Mouse (Mus musculus) forebrain, embryonic 10.5 days (tissue): ENCODE results near the gene Actb. TPM values are rescaled to one million over a fixed set of nuclear protein-coding genes. Genes with fewer than 3 reads are reported as not detected.

Source experiments
- DNase-seq: peaks from one replicate; pipeline ENCODE4 v3.0.0-alpha.2; 2017; ENCODE audit warnings: low spot score; ENCODE audit errors: extremely low spot score
- H3K27ac ChIP-seq: fragments of 300-500 bp; sonication (generic); 2 replicates; pipeline ENCODE4 v1.5.1; 2016; ENCODE audit warnings: mild to moderate bottlenecking
- H3K27me3 ChIP-seq: fragments of 300-500 bp; sonication (generic); 2 replicates; pipeline ENCODE4 v1.6.1; 2016; ENCODE audit warnings: mild to moderate bottlenecking; ENCODE audit not compliant: poor library complexity, severe bottlenecking
- H3K36me3 ChIP-seq: fragments of 300-500 bp; sonication (generic); replicated peaks from 2 replicates; pipeline ENCODE4 v1.6.1; 2016; ENCODE audit warnings: mild to moderate bottlenecking, moderate library complexity
- H3K4me1 ChIP-seq: fragments of 300-500 bp; sonication (generic); 2 replicates; pipeline ENCODE4 v1.6.1; 2016
- H3K4me3 ChIP-seq: fragments of 300-500 bp; sonication (generic); 2 replicates; pipeline ENCODE4 v1.5.1; 2016; ENCODE audit warnings: mild to moderate bottlenecking, moderate library complexity
- H3K9me3 ChIP-seq: fragments of 300-500 bp; sonication (generic); 2 replicates; pipeline ENCODE4 v1.6.1; 2016; ENCODE audit warnings: mild to moderate bottlenecking, moderate library complexity
- WGBS: fragments of 180-500 bp; shearing (Covaris S2); methylation state at CpG from one replicate; pipeline ENCODE4 v1.1.7; 2016; 5-methylcytosine and 5-hydroxymethylcytosine counted together
- polyA plus RNA-seq: library from polyadenylated mRNA; unstranded; fragments of >200 nt; fragmentation: Nextera tagmentation; extraction: Ambion mirVana; gene quantifications from 2 replicates; pipeline ENCODE4 v1.2.1, GENCODE M21; 2016

Actb gene
- polyA plus RNA-seq, 1 experiment from 2014 or later = 12,868 TPM

- Histone ChIP-seq H3K27ac (peak overlapping the region; percentile 100), H3K27me3 (no peaks in the 10 kb centered on the region), H3K4me1 (peaks cover 52% of the 10 kb centered on the region), H3K9me3 (no peaks in the 10 kb centered on the region), H3K36me3 (peaks cover 65% of the 10 kb centered on the region), H3K4me3 (peak overlapping the region; percentile 92)
- DNase-seq = no peak
- 89% methylated on average over 19 of the region's 19 CpGs for WGBS
Observed at GRCm38 (mm10) chr5:142904208-142905037, 2.1 kb downstream of the Actb start.

GRCm38 (mm10) chr5:142903470-142904207 is 2.9 kb downstream of the Actb start:
- 92% methylated on average over 14 of the region's 14 CpGs for whole genome bisulfite sequencing
- no peaks in the 10 kb centered on the region for H3K9me3 ChIP-seq
- H3K4me3 ChIP-seq = peak overlapping the region; percentile 92
- H3K36me3 ChIP-seq = peaks cover 72% of the 10 kb centered on the region
- H3K27ac ChIP-seq = no peak overlapping the region
- H3K27me3 ChIP-seq = no peaks in the 10 kb centered on the region
- peaks cover 45% of the 10 kb centered on the region for H3K4me1 ChIP-seq
- DNase-seq = no peak

- Histone ChIP-seq H3K4me1 (peaks cover 35% of the 10 kb centered on the region), H3K9me3 (no peaks in the 10 kb centered on the region), H3K27me3 (no peaks in the 10 kb centered on the region), H3K36me3 (peaks cover 80% of the 10 kb centered on the region), H3K27ac (no peak overlapping the region), H3K4me3 (peak overlapping the region; percentile 24)
- DNase-seq = no peak
- 56% methylated on average over 5 of the region's 5 CpGs for WGBS
Observed at GRCm38 (mm10) chr5:142902506-142903314, 3.8 kb downstream of the Actb start.

- H3K27ac ChIP-seq = no peak overlapping the region
- WGBS = 76% methylated on average over 4 of the region's 4 CpGs
- H3K36me3 ChIP-seq = peaks cover 84% of the 10 kb centered on the region
Observed at GRCm38 (mm10) chr5:142901846-142902505, 4.6 kb downstream of the Actb start.

GRCm38 (mm10) chr5:142901355-142901802 is 5.2 kb downstream of the Actb start:
- peaks cover 84% of the 10 kb centered on the region for H3K36me3 ChIP-seq
- peaks cover 26% of the 10 kb centered on the region for H3K4me1 ChIP-seq
- 86% methylated on average over 7 of the region's 7 CpGs for WGBS
- no peak overlapping the region for H3K27ac ChIP-seq
- H3K4me3 ChIP-seq = peak overlapping the region; percentile 16; the same call in 1 of the 2 replicates
- H3K9me3 ChIP-seq = no peaks in the 10 kb centered on the region
- no peak for DNase-seq
- H3K27me3 ChIP-seq = no peaks in the 10 kb centered on the region

More at GRCm38 (mm10) chr5:142901846-142902505, 4.6 kb downstream of the Actb start:
- DNase-seq = no peak
- H3K27me3 ChIP-seq = no peaks in the 10 kb centered on the region
- H3K4me1 ChIP-seq = peaks cover 28% of the 10 kb centered on the region
- no peaks in the 10 kb centered on the region for H3K9me3 ChIP-seq
- H3K4me3 ChIP-seq = 0 out of 2 replicates have a peak overlapping the region, but pooled peaks have one; percentile 16

- no peak for DNase-seq
- H3K36me3 ChIP-seq = peaks cover 80% of the 10 kb centered on the region
- no peak overlapping the region for H3K4me3 ChIP-seq
- 90% methylated on average over 7 of the region's 7 CpGs for WGBS
- H3K4me1 ChIP-seq = peaks cover 28% of the 10 kb centered on the region
- no peaks in the 10 kb centered on the region for H3K9me3 ChIP-seq
- no peaks in the 10 kb centered on the region for H3K27me3 ChIP-seq
- H3K27ac ChIP-seq = no peak overlapping the region
Observed at GRCm38 (mm10) chr5:142900651-142901050, 5.9 kb downstream of the Actb start.

GRCm38 (mm10) chr5:142899932-142900533 is 6.5 kb downstream of the Actb start:
- no peaks in the 10 kb centered on the region for H3K27me3 ChIP-seq
- 90% methylated on average over 5 of the region's 5 CpGs for WGBS
- peaks cover 73% of the 10 kb centered on the region for H3K36me3 ChIP-seq
- DNase-seq = no peak
- peaks cover 30% of the 10 kb centered on the region for H3K4me1 ChIP-seq
- no peak overlapping the region for H3K4me3 ChIP-seq
- H3K27ac ChIP-seq = no peak overlapping the region
- H3K9me3 ChIP-seq = no peaks in the 10 kb centered on the region

GRCm38 (mm10) chr5:142899057-142899601 is 7.4 kb downstream of the Actb start:
- 94% methylated on average over 9 of the region's 9 CpGs for WGBS
- Histone ChIP-seq H3K27ac (no peak overlapping the region), H3K27me3 (no peaks in the 10 kb centered on the region), H3K4me3 (no peak overlapping the region), H3K36me3 (peaks cover 64% of the 10 kb centered on the region), H3K4me1 (peaks cover 29% of the 10 kb centered on the region), H3K9me3 (no peaks in the 10 kb centered on the region)
- no peak for DNase-seq

- H3K4me1 ChIP-seq = peaks cover 32% of the 10 kb centered on the region
- no peak overlapping the region for H3K4me3 ChIP-seq
- no peaks in the 10 kb centered on the region for H3K9me3 ChIP-seq
- no peak overlapping the region for H3K27ac ChIP-seq
- H3K36me3 ChIP-seq = peaks cover 57% of the 10 kb centered on the region
- DNase-seq = no peak
- WGBS = 93% methylated on average over 4 of the region's 4 CpGs
- H3K27me3 ChIP-seq = no peaks in the 10 kb centered on the region
Observed at GRCm38 (mm10) chr5:142898316-142898715, 8.2 kb downstream of the Actb start.

GRCm38 (mm10) chr5:142897568-142898248 is 8.8 kb downstream of the Actb start:
- WGBS = 96% methylated on average over 7 of the region's 7 CpGs
- Histone ChIP-seq H3K9me3 (no peaks in the 10 kb centered on the region), H3K27me3 (no peaks in the 10 kb centered on the region)

GRCm38 (mm10) chr5:142896713-142897112 is 9.8 kb downstream of the Actb start:
- Histone ChIP-seq H3K27ac (no peak overlapping the region), H3K4me1 (peaks cover 33% of the 10 kb centered on the region), H3K9me3 (no peaks in the 10 kb centered on the region), H3K36me3 (peaks cover 41% of the 10 kb centered on the region), H3K27me3 (no peaks in the 10 kb centered on the region), H3K4me3 (no peak overlapping the region)
- WGBS = 91% methylated on average over 5 of the region's 5 CpGs
- no peak for DNase-seq

More at GRCm38 (mm10) chr5:142897568-142898248, 8.8 kb downstream of the Actb start:
- no peak overlapping the region for H3K27ac ChIP-seq
- no peak for DNase-seq
- no peak overlapping the region for H3K4me3 ChIP-seq
- H3K4me1 ChIP-seq = peaks cover 31% of the 10 kb centered on the region
- H3K36me3 ChIP-seq = peaks cover 51% of the 10 kb centered on the region
